Mouse (Mus musculus) lung, embryonic 15.5 days (tissue): ENCODE measurements around the gene A530032D15Rik. TPM values are rescaled to one million over a fixed set of nuclear protein-coding genes. Genes with fewer than 3 reads are reported as not detected.

ENCODE experiments used
- polyA plus RNA-seq: library from polyadenylated mRNA; unstranded; fragments of >200 nt; fragmentation: Nextera tagmentation; extraction: Ambion mirVana; gene quantifications from 2 replicates; pipeline ENCODE4 v1.2.1, GENCODE M21; 2015

Gene A530032D15Rik
- polyA plus RNA-seq, 1 experiment from 2014 or later: not detected

Other genes with a start within 250 kb of the A530032D15Rik start
- 0.06 and 0.30 TPM in 2 replicates for gene Slc16a14, start 174.7 kb downstream of the A530032D15Rik start, polyA plus RNA-seq
- not detected in 2 replicates for gene Gm10553, start 9.7 kb downstream of the A530032D15Rik start, polyA plus RNA-seq
- 0.25 and 0.44 TPM in 2 replicates for gene C130026I21Rik, start 160.7 kb upstream of the A530032D15Rik start, polyA plus RNA-seq